Mouse (Mus musculus): ENCODE data around the gene Hist2h2aa1.
"Not testable (repeated sequence)": the region's sequence is repeated elsewhere in the genome, so short reads cannot be mapped to it uniquely, and the experiment has no call there.

The Hist2h2aa1 gene

GRCm38 (mm10) chr3:96245003-96245886, at the start of gene Hist2h2aa1:
Gene Hist2h2aa1 (plus strand): TSS chr3:96245497.
- peak; percentile 89 for DNase-seq (ENCODE audit: low read depth)

DNA sequence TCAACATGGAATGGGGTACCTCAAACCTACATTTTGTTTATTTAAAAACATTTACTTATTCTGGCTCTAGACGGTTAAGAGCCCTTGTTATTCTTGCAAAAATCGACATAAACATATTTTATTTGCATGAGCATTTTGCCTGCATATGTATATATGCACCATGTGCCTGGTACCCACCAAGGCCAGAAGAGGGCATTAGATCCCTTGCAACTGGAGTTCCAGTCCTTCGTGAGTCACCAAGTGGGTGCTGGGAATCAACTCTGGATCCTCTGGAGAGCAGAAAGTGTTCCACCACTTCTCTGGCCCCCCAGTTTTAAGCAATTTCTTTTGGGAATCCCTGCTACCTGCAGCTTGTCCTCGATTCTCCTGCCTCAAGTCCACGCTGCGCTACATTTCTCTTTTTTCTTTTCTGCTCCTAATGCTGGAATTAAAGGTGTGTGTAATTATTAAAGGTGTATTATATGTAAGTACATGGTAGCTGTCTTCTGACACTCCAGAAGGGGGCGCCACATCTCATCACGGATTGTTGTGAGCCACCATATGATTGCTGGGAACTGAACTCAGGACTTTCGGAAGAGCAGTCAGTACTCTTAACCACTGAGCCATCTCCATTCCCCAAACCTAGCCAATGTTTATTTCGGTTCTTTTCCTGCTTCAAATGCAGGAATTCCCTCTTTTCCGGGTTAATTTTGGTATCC, 49.5 kb upstream of the Hist2h2aa1 start:
- DNase-seq (ENCODE audit: low read depth): peak; percentile 27

- DNase-seq (ENCODE audit: low read depth): peak; percentile 43
These were observed 48.7 kb upstream of the Hist2h2aa1 start for GRCm38 (mm10) chr3:96196437-96197128.

DNA sequence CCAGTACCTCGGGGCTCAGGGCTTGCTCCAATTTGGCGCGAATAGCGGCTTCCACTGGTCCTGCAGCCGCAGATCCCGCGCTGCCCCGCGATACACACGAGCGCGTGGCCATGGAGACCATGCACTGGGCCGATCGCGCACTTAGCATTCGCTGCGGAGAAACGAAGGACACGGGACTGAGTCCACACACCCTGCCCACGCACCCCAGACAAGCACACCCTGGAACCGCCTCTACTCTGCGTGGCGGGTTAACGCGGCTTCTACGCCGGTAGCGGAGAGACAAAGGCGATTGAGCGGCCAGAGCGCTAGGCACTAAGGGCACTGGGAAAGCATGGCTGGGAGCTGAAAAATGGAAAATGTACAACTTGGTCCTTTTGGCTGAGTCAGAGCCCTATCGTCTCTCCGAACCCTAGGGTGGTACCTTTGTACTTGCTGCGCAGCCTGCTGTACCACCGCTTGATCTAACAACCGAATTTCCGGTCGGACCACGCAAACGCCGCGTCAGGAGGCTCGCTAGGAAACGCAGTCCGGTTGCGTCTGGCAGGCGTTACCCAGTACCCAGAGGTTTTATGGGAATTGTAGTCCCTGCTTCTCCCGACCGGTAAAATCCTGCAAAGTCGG, 48.1 kb upstream of the Hist2h2aa1 start:
- DNase-seq (ENCODE audit: low read depth): peak; percentile 92

DNA sequence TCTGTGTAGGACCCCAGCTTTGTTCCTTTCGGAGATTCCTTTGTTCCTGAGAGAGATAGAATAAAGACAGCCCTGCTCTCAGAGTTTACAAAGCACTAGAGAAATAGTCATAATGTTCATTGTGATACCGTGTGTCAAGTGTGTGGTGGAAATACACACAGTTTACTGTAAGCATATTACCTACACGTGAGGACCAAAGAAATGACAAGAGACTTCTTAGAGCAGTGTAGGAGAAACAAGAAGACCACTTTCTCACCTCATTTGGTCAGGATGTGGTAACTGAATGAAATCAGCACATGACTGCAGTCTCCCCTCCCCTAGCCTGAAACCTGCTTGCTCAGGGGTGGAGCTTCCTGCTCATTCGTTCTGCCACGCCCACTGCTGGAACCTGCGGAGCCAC, 47.1 kb upstream of the Hist2h2aa1 start:
- peak; percentile 90 for DNase-seq (ENCODE audit: low read depth)

DNA sequence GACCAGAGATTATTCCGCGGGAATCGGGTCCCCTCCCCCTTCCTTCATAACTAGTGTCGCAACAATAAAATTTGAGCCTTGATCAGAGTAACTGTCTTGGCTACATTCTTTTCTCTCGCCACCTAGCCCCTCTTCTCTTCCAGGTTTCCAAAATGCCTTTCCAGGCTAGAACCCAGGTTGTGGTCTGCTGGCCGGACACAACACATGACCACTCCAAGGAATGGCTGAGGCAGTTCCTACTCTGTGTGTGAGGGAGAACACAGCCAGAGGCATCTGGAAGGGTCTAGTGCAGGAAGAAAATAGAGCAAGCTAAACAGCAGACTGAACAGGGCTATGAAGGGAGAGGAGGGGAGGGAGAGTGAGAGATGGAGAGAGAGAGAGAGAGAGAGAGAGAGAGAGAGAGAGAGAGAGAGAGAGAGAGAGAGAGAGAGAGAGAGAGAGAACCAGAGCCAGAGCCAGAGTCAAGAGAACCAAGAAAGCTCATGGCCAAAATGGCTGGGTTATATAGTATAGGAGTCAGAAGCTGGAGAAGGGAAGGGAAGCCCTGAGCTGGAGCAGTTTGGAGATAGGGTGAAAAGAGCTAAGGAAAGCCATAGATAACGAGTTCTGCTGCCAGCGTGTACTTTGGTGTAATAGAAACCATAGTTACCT, 46.6 kb upstream of the Hist2h2aa1 start:
- not testable (repeated sequence) for DNase-seq (ENCODE audit: low read depth)

DNA sequence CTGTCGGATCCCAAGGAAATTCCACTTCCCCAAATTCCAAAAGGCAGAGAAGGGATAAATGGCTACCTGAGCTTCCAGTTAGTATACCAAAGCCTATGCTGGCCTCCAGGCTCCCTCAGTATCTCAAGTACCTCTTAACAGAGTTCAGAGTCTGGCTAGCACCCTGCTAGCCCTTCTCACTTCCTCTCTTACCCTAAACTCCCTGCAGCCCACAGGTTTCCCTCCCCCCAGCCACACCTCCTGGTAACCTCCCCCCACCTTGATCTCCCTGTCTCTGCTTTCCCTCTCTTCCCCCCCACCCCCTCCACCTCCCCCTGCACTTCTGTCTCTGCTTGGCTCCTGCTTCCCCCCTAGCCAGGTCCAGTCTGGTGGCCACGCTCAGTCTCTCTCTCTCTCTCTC, 45.6 kb upstream of the Hist2h2aa1 start:
- no peak for DNase-seq (ENCODE audit: low read depth)

GRCm38 (mm10) chr3:96207819-96208218, 37.5 kb upstream of the Hist2h2aa1 start:
- DNase-seq (ENCODE audit: low read depth): peak; percentile 25

GRCm38 (mm10) chr3:96209242-96209641, 36.1 kb upstream of the Hist2h2aa1 start:
- no peak for DNase-seq (ENCODE audit: low read depth)

GRCm38 (mm10) chr3:96219191-96219641, 26.1 kb upstream of the Hist2h2aa1 start:
- no peak for DNase-seq (ENCODE audit: low read depth)

DNA sequence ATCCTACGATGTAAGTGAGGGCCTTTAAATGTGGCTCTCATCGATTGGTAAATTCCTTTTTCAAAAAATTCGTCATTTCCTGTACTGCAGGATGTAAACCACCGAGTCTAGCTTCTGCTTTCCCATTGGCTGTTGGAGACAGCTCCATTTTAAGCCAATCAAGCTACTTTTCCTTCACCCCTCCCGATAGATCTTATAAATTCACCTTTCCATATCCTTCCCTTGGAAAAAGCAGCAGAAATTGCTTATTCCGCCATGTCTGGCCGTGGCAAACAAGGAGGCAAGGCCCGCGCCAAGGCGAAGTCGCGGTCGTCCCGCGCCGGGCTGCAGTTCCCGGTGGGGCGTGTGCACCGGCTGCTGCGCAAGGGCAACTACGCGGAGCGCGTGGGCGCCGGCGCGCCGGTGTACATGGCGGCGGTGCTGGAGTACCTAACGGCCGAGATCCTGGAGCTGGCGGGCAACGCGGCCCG, 25.6 kb upstream of the Hist2h2aa1 start, which contains the start of the genes Bola1 and Hist2h2ab:
Gene Bola1, minus strand, starts transcription at position 49 of the 470 bp plus-strand sequence.
Gene Hist2h2ab, plus strand, starts transcription at position 205 of the 470 bp plus-strand sequence.
- peak; percentile 92 for DNase-seq (ENCODE audit: low read depth)

DNA sequence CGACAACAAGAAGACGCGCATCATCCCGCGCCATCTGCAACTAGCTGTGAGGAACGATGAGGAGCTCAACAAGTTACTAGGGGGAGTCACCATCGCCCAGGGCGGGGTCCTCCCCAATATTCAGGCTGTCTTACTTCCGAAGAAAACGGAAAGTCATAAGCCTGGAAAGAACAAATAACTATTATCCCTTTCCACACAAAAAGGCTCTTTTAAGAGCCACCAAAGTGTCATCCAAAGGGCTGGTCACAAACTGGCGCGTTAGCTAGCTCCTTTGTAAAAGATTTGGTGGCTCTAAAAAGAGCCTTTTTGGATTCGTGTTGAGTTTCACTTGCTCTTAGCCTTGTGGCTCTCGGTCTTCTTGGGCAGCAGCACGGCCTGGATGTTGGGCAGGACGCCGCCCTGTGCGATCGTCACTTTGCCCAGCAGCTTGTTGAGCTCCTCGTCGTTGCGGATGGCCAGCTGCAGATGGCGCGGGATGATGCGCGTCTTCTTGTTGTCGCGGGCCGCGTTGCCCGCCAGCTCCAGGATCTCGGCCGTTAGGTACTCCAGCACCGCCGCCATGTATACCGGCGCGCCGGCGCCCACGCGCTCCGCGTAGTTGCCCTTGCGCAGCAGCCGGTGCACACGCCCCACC, 25.0 kb upstream of the Hist2h2aa1 start:
- peak; percentile 80 for DNase-seq (ENCODE audit: low read depth)

- peak; percentile 96 for DNase-seq (ENCODE audit: low read depth)
These were observed 24.3 kb upstream of the Hist2h2aa1 start, which contains the start of the genes Hist2h2ac and Hist2h2be for GRCm38 (mm10) chr3:96220765-96221639. Gene Hist2h2ac (minus strand): TSS chr3:96220880. Gene Hist2h2be (plus strand): TSS chr3:96221119.

GRCm38 (mm10) chr3:96221640-96222038, 23.7 kb upstream of the Hist2h2aa1 start:
- DNase-seq (ENCODE audit: low read depth): no peak

GRCm38 (mm10) chr3:96222774-96223173, 22.5 kb upstream of the Hist2h2aa1 start:
- DNase-seq (ENCODE audit: low read depth): no peak

GRCm38 (mm10) chr3:96225421-96225820, 19.9 kb upstream of the Hist2h2aa1 start:
- DNase-seq (ENCODE audit: low read depth): no peak

DNA sequence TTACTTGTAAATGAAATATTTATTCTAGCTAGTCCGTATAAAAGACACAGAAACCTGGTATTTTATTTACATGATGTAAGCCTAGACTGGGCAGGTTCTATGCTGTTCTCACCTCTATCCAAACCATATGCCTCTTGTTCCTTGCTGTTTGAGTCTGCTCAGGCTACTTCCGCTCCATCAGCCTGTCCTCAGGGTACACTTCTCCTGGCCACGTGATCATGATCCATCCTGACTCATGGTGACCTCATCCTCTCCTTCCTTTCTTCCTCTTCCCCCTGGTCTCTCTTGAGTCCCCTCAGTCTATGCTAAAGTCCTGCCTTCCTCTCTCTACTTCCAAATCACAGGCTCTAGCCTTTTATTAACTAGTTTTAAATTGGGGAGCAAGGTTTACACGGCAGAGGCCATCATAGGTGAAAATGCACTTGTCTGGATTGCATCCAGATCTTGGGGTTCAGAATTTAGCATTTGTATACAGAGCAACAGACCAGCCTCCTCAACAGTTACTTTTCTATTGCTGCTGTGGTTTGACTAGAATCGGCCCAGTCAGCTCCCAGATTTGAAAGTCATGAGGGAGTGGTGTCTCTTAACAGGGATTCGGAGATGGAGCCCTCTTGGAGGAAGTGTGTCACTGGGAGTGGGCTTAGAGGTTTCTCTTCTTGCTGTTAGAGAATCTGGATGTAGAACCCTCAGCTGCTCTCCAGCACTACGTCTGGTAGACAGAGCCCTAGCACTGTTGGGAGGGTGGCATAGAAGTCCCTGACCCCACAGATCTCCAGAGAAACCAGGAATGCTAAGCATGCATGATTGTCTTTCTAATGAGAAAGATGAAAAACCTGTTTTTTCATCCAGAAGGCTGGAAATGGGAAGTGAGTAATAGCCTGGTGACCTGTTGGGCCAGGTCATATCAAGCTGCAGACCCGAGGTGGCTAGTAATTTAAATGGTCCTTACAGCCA, 18.3 kb upstream of the Hist2h2aa1 start:
- DNase-seq (ENCODE audit: low read depth): no peak

GRCm38 (mm10) chr3:96228828-96229227, 16.5 kb upstream of the Hist2h2aa1 start:
- no peak for DNase-seq (ENCODE audit: low read depth)

Data from induced T-regulatory cell, adult 2 months (primary cell).